Mouse (Mus musculus): ENCODE measurements around the gene Zfp804b.

GRCm38 (mm10) chr5:6911290-6911689, 433.3 kb downstream of the Zfp804b start:
- TF ChIP-seq POLR2A (IDR thresholded peaks at IDR 0.05; ENCODE audit: extremely low read depth, insufficient read depth, low read length) (no peak), CTCF (IDR thresholded peaks at IDR 0.05; ENCODE audit: low read depth, low read length) (no peak)

All from liver, adult 2 months (tissue).